Mouse (Mus musculus) MEL (cell line): ENCODE data around the gene Nxph3.

Experiments used
- CTCF ChIP-seq, 3 experiments: IDR thresholded peaks in 2 of 3; conservative IDR thresholded peaks in 1 of 3; 2 replicates each; pipeline ENCODE4 v1.5.1; 2011 to 2012; ENCODE audit warnings: low read length in 3 of 3, low read depth in 2 of 3, mild to moderate bottlenecking in 2 of 3, improper control_type of control experiment in 1 of 3, inconsistent platforms in 1 of 3, mixed read lengths in 1 of 3, moderate library complexity in 1 of 3; ENCODE audit not compliant: control insufficient read depth in 1 of 3, insufficient read depth in 1 of 3, poor library complexity in 1 of 3, severe bottlenecking in 1 of 3
- EP300 ChIP-seq, 2 experiments: IDR thresholded peaks; 2 replicates each; pipeline ENCODE4 v1.6.1; 2011; ENCODE audit warnings: improper control_type of control experiment in 2 of 2, low read length in 2 of 2, low read depth in 1 of 2, mild to moderate bottlenecking in 1 of 2
- JUND ChIP-seq: IDR thresholded peaks from 2 replicates; pipeline ENCODE4 v1.6.1; 2011; ENCODE audit warnings: low read depth, mild to moderate bottlenecking, improper control_type of control experiment, low read length
- KAT2A ChIP-seq: conservative IDR thresholded peaks from 2 replicates; pipeline ENCODE4 v1.6.1; 2012; ENCODE audit warnings: low read depth, low read length, improper control_type of control experiment, inconsistent platforms
- POLR2A ChIP-seq, 2 experiments: IDR thresholded peaks; 2 replicates each; pipeline ENCODE4 v1.6.1; 2011 to 2012; ENCODE audit warnings: low read length in 2 of 2, mild to moderate bottlenecking in 2 of 2, control low read depth in 1 of 2, improper control_type of control experiment in 1 of 2, low read depth in 1 of 2, moderate library complexity in 1 of 2; ENCODE audit not compliant: control insufficient read depth in 1 of 2, insufficient read depth in 1 of 2, poor library complexity in 1 of 2
- POLR2AphosphoS2 ChIP-seq: IDR thresholded peaks from 2 replicates; pipeline ENCODE4 v1.6.1; 2011; ENCODE audit warnings: low read length, improper control_type of control experiment
- RCOR1 ChIP-seq: IDR thresholded peaks from 2 replicates; pipeline ENCODE4 v1.6.1; 2012; ENCODE audit warnings: low read depth, mild to moderate bottlenecking, inconsistent platforms, low read length, improper control_type of control experiment
- TBP ChIP-seq: IDR thresholded peaks from 2 replicates; pipeline ENCODE4 v1.8.0; 2011; ENCODE audit warnings: low read depth, low read length, improper control_type of control experiment
- UBTF ChIP-seq: IDR thresholded peaks from 2 replicates; pipeline ENCODE4 v1.6.1; 2012; ENCODE audit warnings: low read depth, mild to moderate bottlenecking, inconsistent platforms, low read length, improper control_type of control experiment, moderate library complexity, borderline replicate concordance; ENCODE audit not compliant: insufficient read depth

DNA sequence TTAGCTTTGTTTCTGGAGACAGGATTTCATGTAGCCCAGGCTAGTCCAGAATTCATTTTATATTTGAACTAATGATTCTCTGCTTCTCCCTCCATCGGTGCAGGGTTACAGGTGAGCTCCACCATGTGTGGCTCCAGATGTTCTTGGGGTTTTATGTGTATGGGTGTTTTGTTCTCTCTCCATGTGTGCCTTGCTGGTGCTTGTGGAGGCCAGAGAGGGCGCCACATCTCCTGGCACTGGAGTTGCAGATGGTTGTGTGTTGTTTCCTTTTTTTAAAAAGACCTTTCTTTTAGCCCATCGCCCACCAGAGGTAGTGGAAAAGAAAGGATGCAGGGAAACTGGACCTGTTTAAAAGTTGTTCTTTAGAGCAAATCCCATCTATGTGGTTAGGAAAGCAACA, 13.9 kb upstream of the Nxph3 start:
- TF ChIP-seq EP300 (IDR thresholded peaks at IDR 0.05; ENCODE audit: low read depth in 1 of 2, low read length in 2 of 2): no peak
- no peak for TF ChIP-seq KAT2A
- TF ChIP-seq CTCF (IDR thresholded peaks at IDR 0.05 in 2 of 3, conservative IDR thresholded peaks at IDR 0.05 in 1 of 3; ENCODE audit: control insufficient read depth in 1 of 3, insufficient read depth in 1 of 3, low read depth in 2 of 3, low read length in 3 of 3, poor library complexity in 1 of 3, severe bottlenecking in 1 of 3): peak; percentile 21 to 43 (median 38); a peak in 5 of 6 replicates
- no peak for TF ChIP-seq JUND
- no peak for TF ChIP-seq POLR2A (IDR thresholded peaks at IDR 0.05; ENCODE audit: control insufficient read depth in 1 of 2, insufficient read depth in 1 of 2, low read depth in 1 of 2, low read length in 2 of 2, poor library complexity in 1 of 2)
- no peak for TF ChIP-seq RCOR1
- TF ChIP-seq POLR2AphosphoS2: no peak
- no peak for TF ChIP-seq TBP
- no peak for TF ChIP-seq UBTF
